Mouse (Mus musculus): ENCODE measurements around the gene Epdr1. TPM values are rescaled to one million over a fixed set of nuclear protein-coding genes. Genes with fewer than 3 reads are reported as not detected.
"Not testable (repeated sequence)": the region's sequence is repeated elsewhere in the genome, so short reads cannot be mapped to it uniquely, and the experiment has no call there.

The Epdr1 gene
- total and polyA plus RNA-seq, 2 experiments from 2014 or later, result 40.3 to 51.9 TPM

- Histone ChIP-seq H3K27me3 (ENCODE audit: insufficient read depth, low read length) (no peaks in the 10 kb centered on the region), H3K9me3 (ENCODE audit: low read length) (no peaks in the 10 kb centered on the region), H3K4me2 (ENCODE audit: low read depth, low read length) (no peak overlapping the region), H3K4me3 (ENCODE audit: low read length) (no peak overlapping the region), H3K9ac (replicated peaks; ENCODE audit: low read length) (no peak overlapping the region), H3K4me1 (ENCODE audit: insufficient read depth, low read length) (no peaks in the 10 kb centered on the region), H3K27ac (no peak overlapping the region), H3K36me3 (ENCODE audit: insufficient read depth, low read length) (no peaks in the 10 kb centered on the region)
- TF ChIP-seq CTCF (IDR thresholded peaks at IDR 0.05; ENCODE audit: low read depth), result no peak
- DNase-seq (ENCODE audit: low spot score), result no peak
- no peak for ATAC-seq
- WGBS, result 84% methylated on average over 3 of the region's 3 CpGs
Measured at GRCm38 (mm10) chr13:19575947-19576346, 43.8 kb downstream of the Epdr1 start.

GRCm38 (mm10) chr13:19574723-19575122, 45.0 kb downstream of the Epdr1 start:
- H3K36me3 ChIP-seq (ENCODE audit: insufficient read depth, low read length), result not testable (repeated sequence)

GRCm38 (mm10) chr13:19570166-19570565, 49.6 kb downstream of the Epdr1 start:
- H3K36me3 ChIP-seq (ENCODE audit: insufficient read depth, low read length); DNase-seq (ENCODE audit: low spot score); H3K27ac ChIP-seq; H3K4me2 ChIP-seq (ENCODE audit: low read depth, low read length); ATAC-seq; H3K27me3 ChIP-seq (ENCODE audit: insufficient read depth, low read length); H3K4me1 ChIP-seq (ENCODE audit: insufficient read depth, low read length); H3K4me3 ChIP-seq (ENCODE audit: low read length); H3K9me3 ChIP-seq (ENCODE audit: low read length); H3K9ac ChIP-seq (replicated peaks; ENCODE audit: low read length): not testable (repeated sequence)

More at GRCm38 (mm10) chr13:19574723-19575122, 45.0 kb downstream of the Epdr1 start:
- not testable (repeated sequence) for DNase-seq (ENCODE audit: low spot score); ATAC-seq; H3K9me3 ChIP-seq (ENCODE audit: low read length); H3K4me1 ChIP-seq (ENCODE audit: insufficient read depth, low read length); H3K9ac ChIP-seq (replicated peaks; ENCODE audit: low read length); H3K27ac ChIP-seq; H3K27me3 ChIP-seq (ENCODE audit: insufficient read depth, low read length); H3K4me2 ChIP-seq (ENCODE audit: low read depth, low read length); H3K4me3 ChIP-seq (ENCODE audit: low read length)
- 93% methylated on average over 2 of the region's 2 CpGs for WGBS

GRCm38 (mm10) chr13:19562510-19562909, 57.2 kb downstream of the Epdr1 start:
- Histone ChIP-seq H3K4me1 (ENCODE audit: insufficient read depth, low read length) (no peaks in the 10 kb centered on the region), H3K4me3 (ENCODE audit: low read length) (no peak overlapping the region), H3K4me2 (ENCODE audit: low read depth, low read length) (no peak overlapping the region), H3K27me3 (ENCODE audit: insufficient read depth, low read length) (no peaks in the 10 kb centered on the region), H3K9ac (replicated peaks; ENCODE audit: low read length) (no peak overlapping the region), H3K9me3 (ENCODE audit: low read length) (no peaks in the 10 kb centered on the region), H3K36me3 (ENCODE audit: insufficient read depth, low read length) (no peaks in the 10 kb centered on the region), H3K27ac (no peak overlapping the region)
- TF ChIP-seq CTCF (IDR thresholded peaks at IDR 0.05; ENCODE audit: low read depth), result no peak
- DNase-seq (ENCODE audit: low spot score) (no peak), ATAC-seq (no peak)
- 100% methylated on average over 1 of the region's 1 CpGs for WGBS

- 92% methylated on average over 4 of the region's 4 CpGs for WGBS
- no peak overlapping the region for H3K4me2 ChIP-seq (ENCODE audit: low read depth, low read length)
- no peaks in the 10 kb centered on the region for H3K27me3 ChIP-seq (ENCODE audit: insufficient read depth, low read length)
- H3K27ac ChIP-seq, result no peak overlapping the region
- no peak for DNase-seq (ENCODE audit: low spot score)
- no peak overlapping the region for H3K4me3 ChIP-seq (ENCODE audit: low read length)
- H3K36me3 ChIP-seq (ENCODE audit: insufficient read depth, low read length), result no peaks in the 10 kb centered on the region
- no peak for ATAC-seq
- H3K4me1 ChIP-seq (ENCODE audit: insufficient read depth, low read length), result no peaks in the 10 kb centered on the region
- H3K9me3 ChIP-seq (ENCODE audit: low read length), result no peaks in the 10 kb centered on the region
- no peak overlapping the region for H3K9ac ChIP-seq (replicated peaks; ENCODE audit: low read length)
- TF ChIP-seq CTCF (IDR thresholded peaks at IDR 0.05; ENCODE audit: low read depth), result no peak
Measured at GRCm38 (mm10) chr13:19555391-19555790, 64.3 kb downstream of the Epdr1 start.

Other genes starting within 250 kb of the Epdr1 start
- gene Stard3nl, start 224.1 kb downstream of the Epdr1 start, total RNA-seq (2014; rRNA removed), result 62.1 and 69.5 TPM in 2 replicates
- gene Stard3nl, start 224.1 kb downstream of the Epdr1 start, polyA plus RNA-seq (2015; fragmentation: Nextera tagmentation; extraction: Ambion mirVana), result 191 and 199 TPM in 2 replicates
- gene Sfrp4, start 3.2 kb upstream of the Epdr1 start, total RNA-seq (2014; rRNA removed), result 3.7 and 3.8 TPM in 2 replicates
- 4.7 and 6.2 TPM in 2 replicates for gene Sfrp4, start 3.2 kb upstream of the Epdr1 start, polyA plus RNA-seq (2015; fragmentation: Nextera tagmentation; extraction: Ambion mirVana)
- not detected in 2 replicates for gene Nme8, start 77.9 kb upstream of the Epdr1 start, total RNA-seq (2014; rRNA removed)
- gene Nme8, start 77.9 kb upstream of the Epdr1 start, polyA plus RNA-seq (2015; fragmentation: Nextera tagmentation; extraction: Ambion mirVana), result 0.41 TPM in 1 of 2 replicates, not detected in the other
- 3.0 TPM in 1 of 2 replicates, not detected in the other for gene Gpr141, start 204.3 kb upstream of the Epdr1 start, total RNA-seq (2014; rRNA removed)
- gene Gpr141, start 204.3 kb upstream of the Epdr1 start, polyA plus RNA-seq (2015; fragmentation: Nextera tagmentation; extraction: Ambion mirVana), result 0.10 TPM in 1 of 2 replicates, not detected in the other

Data from hindbrain, postnatal 0 days (tissue).